Mouse (Mus musculus): ENCODE measurements around the gene S1pr3. TPM values are rescaled to one million over a fixed set of nuclear protein-coding genes. Genes with fewer than 3 reads are reported as not detected.
A peak's percentile ranks its signal among the peaks of the same experiment; 100 is the strongest.

The S1pr3 gene
- polyA plus RNA-seq, 1 experiment from 2014 or later: 7.2 TPM

DNA sequence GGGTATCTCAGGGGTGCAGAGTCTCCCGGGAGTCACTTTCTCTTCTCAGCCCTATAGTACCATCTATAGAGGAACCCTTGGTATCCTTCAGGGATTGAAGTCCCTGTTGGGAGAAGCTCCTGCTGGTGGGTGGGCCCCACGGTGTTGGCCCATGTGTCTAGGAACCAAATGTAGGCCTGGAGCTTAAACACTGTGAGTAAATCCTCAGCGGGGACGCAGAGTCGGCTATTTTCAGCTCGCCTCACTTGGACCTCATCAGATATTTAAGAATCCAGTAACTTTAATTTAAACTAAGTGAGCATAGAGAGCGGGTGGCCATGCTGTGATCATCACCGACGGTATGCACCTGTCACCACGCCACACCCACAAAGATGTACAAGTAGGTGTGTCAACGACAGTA, 8.3 kb downstream of the S1pr3 start:
- no peak for ATAC-seq (ENCODE audit: low FRiP score, low TSS enrichment)
- H3K36me3 ChIP-seq (ENCODE audit: control insufficient read depth, insufficient read depth, low read length): no peaks in the 10 kb centered on the region

DNA sequence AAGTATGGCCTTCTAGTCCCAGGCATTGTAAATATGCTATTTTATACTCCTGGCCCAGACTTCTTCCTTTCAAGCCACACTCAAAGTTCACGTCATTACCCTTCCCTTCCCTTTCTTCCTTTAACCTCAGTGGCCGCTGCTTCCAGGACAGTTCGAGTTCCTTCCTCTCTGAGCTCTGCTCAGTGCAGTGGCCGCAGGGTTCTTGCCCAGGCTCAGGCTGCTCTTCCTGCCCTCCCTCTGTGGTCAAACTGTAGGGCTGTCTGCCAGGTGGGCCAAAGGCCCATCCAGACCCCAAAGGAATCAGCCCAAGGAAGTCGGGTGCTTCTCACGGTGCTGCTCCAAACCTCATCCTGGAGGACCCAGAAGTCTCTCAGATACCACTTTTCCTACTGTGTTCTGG, 9.4 kb downstream of the S1pr3 start:
- Histone ChIP-seq H3K4me2 (replicated peaks; ENCODE audit: low read depth) (no peak overlapping the region), H3K9ac (ENCODE audit: low read length) (no peak overlapping the region), H3K36me3 (ENCODE audit: control insufficient read depth, insufficient read depth, low read length) (no peaks in the 10 kb centered on the region), H3K9me3 (ENCODE audit: control insufficient read depth, low read length) (no peaks in the 10 kb centered on the region), H3K4me1 (replicated peaks; ENCODE audit: control insufficient read depth, insufficient read depth) (no peaks in the 10 kb centered on the region; the same call in 1 of the 2 replicates), H3K4me3 (ENCODE audit: low read depth, low read length) (no peak overlapping the region), H3K27me3 (ENCODE audit: control insufficient read depth, insufficient read depth, low read length) (no peaks in the 10 kb centered on the region), H3K27ac (replicated peaks) (no peak overlapping the region; the same call in 1 of the 2 replicates)
- ATAC-seq (ENCODE audit: low FRiP score, low TSS enrichment): no peak
- WGBS: 56% methylated on average over 6 of the region's 6 CpGs
- TF ChIP-seq CTCF (IDR thresholded peaks at IDR 0.05; ENCODE audit: low read depth): no peak
- no peak for TF ChIP-seq EP300 (optimal IDR thresholded peaks at IDR 0.05)
- no peak for DNase-seq (ENCODE audit: low spot score)

More for the DNA sequence above, 8.3 kb downstream of the S1pr3 start:
- DNase-seq (ENCODE audit: low spot score): no peak
- H3K27ac ChIP-seq (replicated peaks): no peak overlapping the region
- no peak overlapping the region for H3K4me2 ChIP-seq (replicated peaks; ENCODE audit: low read depth)
- no peak overlapping the region for H3K4me3 ChIP-seq (ENCODE audit: low read depth, low read length)
- no peak overlapping the region for H3K9ac ChIP-seq (ENCODE audit: low read length)
- no peaks in the 10 kb centered on the region for H3K9me3 ChIP-seq (ENCODE audit: control insufficient read depth, low read length)
- 66% methylated on average over 11 of the region's 11 CpGs for WGBS
- H3K4me1 ChIP-seq (replicated peaks; ENCODE audit: control insufficient read depth, insufficient read depth): no peaks in the 10 kb centered on the region; the same call in 1 of the 2 replicates
- TF ChIP-seq EP300 (optimal IDR thresholded peaks at IDR 0.05): no peak
- no peak for TF ChIP-seq CTCF (IDR thresholded peaks at IDR 0.05; ENCODE audit: low read depth)
- no peaks in the 10 kb centered on the region for H3K27me3 ChIP-seq (ENCODE audit: control insufficient read depth, insufficient read depth, low read length)

DNA sequence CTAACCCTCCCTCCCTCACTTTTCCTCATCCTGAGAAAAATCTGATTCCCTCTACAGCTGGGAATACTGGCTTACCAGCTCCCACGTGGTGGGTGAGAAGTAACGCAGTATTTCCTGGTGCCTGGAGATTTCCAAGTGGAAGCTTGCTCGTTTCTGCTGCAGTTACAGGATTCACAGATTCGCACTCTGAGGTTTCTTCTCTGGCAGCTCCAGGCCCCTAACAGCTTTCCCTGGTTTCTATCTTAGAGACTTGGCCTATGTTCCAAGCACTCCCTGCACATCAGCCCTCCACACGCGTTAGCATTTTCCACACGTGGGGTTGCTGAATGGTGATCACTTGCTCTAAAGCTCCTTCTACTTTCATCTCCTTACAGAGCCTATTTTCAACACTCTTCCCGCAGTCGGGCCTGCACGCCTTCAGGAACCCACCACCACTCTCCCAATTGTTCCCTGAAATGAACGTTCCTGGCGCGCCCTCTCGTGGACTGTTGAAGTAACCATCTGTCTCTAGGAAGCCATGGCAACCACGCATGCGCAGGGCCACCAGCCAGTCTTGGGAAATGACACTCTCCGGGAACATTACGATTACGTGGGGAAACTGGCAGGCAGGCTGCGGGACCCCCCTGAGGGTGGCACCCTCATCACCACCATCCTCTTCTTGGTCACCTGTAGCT, 10.0 kb downstream of the S1pr3 start:
- H3K36me3 ChIP-seq (ENCODE audit: control insufficient read depth, insufficient read depth, low read length): no peaks in the 10 kb centered on the region
- H3K27me3 ChIP-seq (ENCODE audit: control insufficient read depth, insufficient read depth, low read length): no peaks in the 10 kb centered on the region
- peak overlapping the region; percentile 29 for H3K4me2 ChIP-seq (replicated peaks; ENCODE audit: low read depth)
- 4% methylated on average over 20 of the region's 20 CpGs for WGBS
- peak overlapping the region; percentile 35; the same call in 1 of the 2 replicates for H3K9ac ChIP-seq (ENCODE audit: low read length)
- no peak overlapping the region for H3K4me3 ChIP-seq (ENCODE audit: low read depth, low read length)
- no peak overlapping the region; the same call in 1 of the 2 replicates for H3K27ac ChIP-seq (replicated peaks)
- H3K9me3 ChIP-seq (ENCODE audit: control insufficient read depth, low read length): no peaks in the 10 kb centered on the region
- no peaks in the 10 kb centered on the region; the same call in 1 of the 2 replicates for H3K4me1 ChIP-seq (replicated peaks; ENCODE audit: control insufficient read depth, insufficient read depth)
- peak; percentile 50 for ATAC-seq (ENCODE audit: low FRiP score, low TSS enrichment)
- peak; percentile 92 for DNase-seq (ENCODE audit: low spot score)
- TF ChIP-seq CTCF (IDR thresholded peaks at IDR 0.05; ENCODE audit: low read depth) (peak; percentile 99), EP300 (optimal IDR thresholded peaks at IDR 0.05) (no peak)

DNA sequence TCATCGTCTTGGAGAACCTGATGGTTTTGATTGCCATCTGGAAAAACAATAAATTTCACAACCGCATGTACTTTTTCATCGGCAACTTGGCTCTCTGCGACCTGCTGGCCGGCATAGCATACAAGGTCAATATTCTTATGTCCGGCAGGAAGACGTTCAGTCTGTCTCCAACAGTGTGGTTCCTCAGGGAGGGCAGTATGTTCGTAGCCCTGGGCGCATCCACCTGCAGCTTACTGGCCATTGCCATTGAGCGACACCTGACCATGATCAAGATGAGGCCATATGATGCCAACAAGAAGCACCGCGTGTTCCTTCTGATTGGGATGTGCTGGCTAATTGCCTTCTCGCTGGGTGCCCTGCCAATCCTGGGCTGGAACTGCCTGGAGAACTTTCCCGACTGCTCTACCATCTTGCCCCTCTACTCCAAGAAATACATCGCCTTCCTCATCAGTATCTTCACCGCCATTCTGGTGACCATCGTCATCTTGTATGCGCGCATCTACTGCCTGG, 10.6 kb downstream of the S1pr3 start:
- 74% methylated on average over 19 of the region's 19 CpGs for WGBS
- peak overlapping the region; percentile 29 for H3K4me2 ChIP-seq (replicated peaks; ENCODE audit: low read depth)
- no peak overlapping the region for H3K27ac ChIP-seq (replicated peaks)
- DNase-seq (ENCODE audit: low spot score) (no peak), ATAC-seq (ENCODE audit: low FRiP score, low TSS enrichment) (no peak)
- no peaks in the 10 kb centered on the region for H3K9me3 ChIP-seq (ENCODE audit: control insufficient read depth, low read length)
- H3K27me3 ChIP-seq (ENCODE audit: control insufficient read depth, insufficient read depth, low read length): no peaks in the 10 kb centered on the region
- H3K4me3 ChIP-seq (ENCODE audit: low read depth, low read length): no peak overlapping the region
- no peaks in the 10 kb centered on the region for H3K4me1 ChIP-seq (replicated peaks; ENCODE audit: control insufficient read depth, insufficient read depth)
- TF ChIP-seq EP300 (optimal IDR thresholded peaks at IDR 0.05) (no peak), CTCF (IDR thresholded peaks at IDR 0.05; ENCODE audit: low read depth) (no peak)
- 0 out of 2 replicates have a peak overlapping the region, but pooled peaks have one; percentile 35 for H3K9ac ChIP-seq (ENCODE audit: low read length)
- no peaks in the 10 kb centered on the region for H3K36me3 ChIP-seq (ENCODE audit: control insufficient read depth, insufficient read depth, low read length)

DNA sequence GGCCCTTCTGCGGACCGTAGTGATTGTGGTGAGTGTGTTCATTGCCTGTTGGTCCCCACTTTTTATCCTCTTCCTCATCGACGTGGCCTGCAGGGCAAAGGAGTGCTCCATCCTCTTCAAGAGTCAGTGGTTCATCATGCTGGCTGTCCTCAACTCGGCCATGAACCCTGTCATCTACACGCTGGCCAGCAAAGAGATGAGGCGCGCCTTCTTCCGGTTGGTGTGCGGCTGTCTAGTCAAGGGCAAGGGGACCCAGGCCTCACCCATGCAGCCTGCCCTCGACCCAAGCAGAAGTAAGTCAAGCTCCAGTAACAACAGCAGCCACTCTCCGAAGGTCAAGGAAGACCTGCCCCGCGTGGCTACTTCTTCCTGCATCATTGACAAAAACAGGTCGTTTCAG, 11.1 kb downstream of the S1pr3 start:
- H3K9ac ChIP-seq (ENCODE audit: low read length): no peak overlapping the region
- no peak for DNase-seq (ENCODE audit: low spot score)
- TF ChIP-seq CTCF (IDR thresholded peaks at IDR 0.05; ENCODE audit: low read depth): no peak
- no peak for TF ChIP-seq EP300 (optimal IDR thresholded peaks at IDR 0.05)
- ATAC-seq (ENCODE audit: low FRiP score, low TSS enrichment): no peak
- H3K27me3 ChIP-seq (ENCODE audit: control insufficient read depth, insufficient read depth, low read length): no peaks in the 10 kb centered on the region
- H3K4me1 ChIP-seq (replicated peaks; ENCODE audit: control insufficient read depth, insufficient read depth): no peaks in the 10 kb centered on the region
- H3K4me2 ChIP-seq (replicated peaks; ENCODE audit: low read depth): no peak overlapping the region
- no peak overlapping the region for H3K27ac ChIP-seq (replicated peaks)
- WGBS: 90% methylated on average over 15 of the region's 15 CpGs
- H3K36me3 ChIP-seq (ENCODE audit: control insufficient read depth, insufficient read depth, low read length): no peaks in the 10 kb centered on the region
- H3K9me3 ChIP-seq (ENCODE audit: control insufficient read depth, low read length): no peaks in the 10 kb centered on the region
- H3K4me3 ChIP-seq (ENCODE audit: low read depth, low read length): no peak overlapping the region

DNA sequence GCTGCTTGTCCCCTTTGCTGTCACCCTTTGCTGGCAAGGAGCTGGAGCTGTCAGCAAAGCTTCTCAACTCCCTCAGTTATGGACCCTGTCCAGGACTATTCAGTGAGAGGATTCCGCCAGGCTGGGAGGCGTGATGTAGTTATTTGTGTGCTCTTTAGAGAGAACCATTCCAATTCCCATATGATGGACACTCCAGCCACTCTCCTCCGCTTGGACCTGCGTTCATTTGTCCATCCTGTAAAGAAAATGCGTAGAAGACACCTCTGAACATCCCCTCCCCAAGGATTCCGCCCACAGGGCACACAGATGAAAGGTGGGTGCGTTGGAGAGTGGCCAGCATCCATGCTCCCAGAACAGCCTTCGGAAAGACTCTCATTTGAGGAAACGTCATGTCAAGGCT, 12.4 kb downstream of the S1pr3 start:
- WGBS: 84% methylated on average over 9 of the region's 9 CpGs
- Histone ChIP-seq H3K9ac (ENCODE audit: low read length) (no peak overlapping the region), H3K9me3 (ENCODE audit: control insufficient read depth, low read length) (no peaks in the 10 kb centered on the region), H3K27me3 (ENCODE audit: control insufficient read depth, insufficient read depth, low read length) (no peaks in the 10 kb centered on the region), H3K4me3 (ENCODE audit: low read depth, low read length) (no peak overlapping the region), H3K4me2 (replicated peaks; ENCODE audit: low read depth) (no peak overlapping the region), H3K4me1 (replicated peaks; ENCODE audit: control insufficient read depth, insufficient read depth) (no peaks in the 10 kb centered on the region), H3K36me3 (ENCODE audit: control insufficient read depth, insufficient read depth, low read length) (no peaks in the 10 kb centered on the region), H3K27ac (replicated peaks) (no peak overlapping the region)
- TF ChIP-seq CTCF (IDR thresholded peaks at IDR 0.05; ENCODE audit: low read depth) (no peak), EP300 (optimal IDR thresholded peaks at IDR 0.05) (no peak)
- ATAC-seq (ENCODE audit: low FRiP score, low TSS enrichment) (no peak), DNase-seq (ENCODE audit: low spot score) (no peak)

Measured in stomach, postnatal 0 days (tissue).